Mouse (Mus musculus) testis, adult 2 months (tissue): ENCODE data around the gene Mapkapk5.
"Not testable (repeated sequence)": the region's sequence is repeated elsewhere in the genome, so short reads cannot be mapped to it uniquely, and the experiment has no call there.

Experiments
- CTCF ChIP-seq: fragments of 200-500 bp; IDR thresholded peaks from 2 replicates; pipeline ENCODE4 v1.5.1; 2012; ENCODE audit warnings: low read depth, mild to moderate bottlenecking, inconsistent platforms, low read length, moderate library complexity; ENCODE audit not compliant: control insufficient read depth, insufficient read depth, insufficient replicate concordance
- POLR2A ChIP-seq: fragments of 200-500 bp; IDR thresholded peaks from 2 replicates; pipeline ENCODE4 v1.6.1; 2012; ENCODE audit warnings: low read depth, mild to moderate bottlenecking, inconsistent platforms, low read length, moderate library complexity; ENCODE audit not compliant: control insufficient read depth

- TF ChIP-seq CTCF, POLR2A: not testable (repeated sequence)
Observed at GRCm38 (mm10) chr5:121501424-121501996, 44.2 kb downstream of the Mapkapk5 start.
